Mouse (Mus musculus) liver, embryonic 14.5 days (tissue): ENCODE measurements at regions not wholly inside any gene's neighbourhood (a gene's known extent, or its start where the extent isn't known, plus 50 kb on each side); places are given as distances from the start of the nearest gene placed in this dataset.

Source experiments
- CTCF ChIP-seq: IDR thresholded peaks from 2 replicates; pipeline ENCODE4 v1.5.1; 2016; ENCODE audit warnings: antibody characterized with exemption, low read depth, control low read depth
- EP300 ChIP-seq: IDR thresholded peaks from 2 replicates; pipeline ENCODE4 v1.6.1; 2016; ENCODE audit warnings: antibody characterized with exemption, low read depth

- TF ChIP-seq CTCF (no peak), EP300 (no peak)
Observed at GRCm38 (mm10) chr14:90406350-90406749, 1935.2 kb upstream of the Pcdh20 start.
